Mouse (Mus musculus) neural tube, embryonic 12.5 days (tissue): ENCODE measurements around the gene Smim24. TPM values are rescaled to one million over a fixed set of nuclear protein-coding genes. Genes with fewer than 3 reads are reported as not detected.
A peak's percentile ranks its signal among the peaks of the same experiment; 100 is the strongest.

Experiments
- ATAC-seq: fragments of 200-750 bp; cut with Nextera tagmentation; 2 replicates; pipeline ENCODE4 v1.8.0; 2017; ENCODE audit warnings: low read depth, mild to moderate bottlenecking, moderate TSS enrichment, moderate library complexity; ENCODE audit not compliant: low FRiP score
- H3K27ac ChIP-seq: fragments of 300-500 bp; sonication (generic); 2 replicates; pipeline ENCODE4 v1.5.1; 2016
- H3K27me3 ChIP-seq: fragments of 300-500 bp; sonication (generic); replicated peaks from 2 replicates; pipeline ENCODE4 v1.6.1; 2016; ENCODE audit warnings: mild to moderate bottlenecking
- H3K36me3 ChIP-seq: fragments of 300-500 bp; sonication (generic); 2 replicates; pipeline ENCODE4 v1.6.1; 2016; ENCODE audit warnings: mild to moderate bottlenecking
- H3K4me1 ChIP-seq: fragments of 300-500 bp; sonication (generic); 2 replicates; pipeline ENCODE4 v1.6.1; 2016
- H3K4me2 ChIP-seq: fragments of 300-500 bp; sonication (generic); replicated peaks from 2 replicates; pipeline ENCODE4 v1.6.1; 2016; ENCODE audit warnings: mild to moderate bottlenecking
- H3K4me3 ChIP-seq: fragments of 300-500 bp; sonication (generic); 2 replicates; pipeline ENCODE4 v1.5.1; 2016
- H3K9ac ChIP-seq: fragments of 300-500 bp; sonication (generic); 2 replicates; pipeline ENCODE4 v1.6.1; 2016; ENCODE audit warnings: mild to moderate bottlenecking
- H3K9me3 ChIP-seq: fragments of 300-500 bp; sonication (generic); 2 replicates; pipeline ENCODE4 v1.6.1; 2016; ENCODE audit warnings: mild to moderate bottlenecking
- WGBS: fragments of 180-500 bp; shearing (Covaris S2); methylation state at CpG from one replicate; pipeline ENCODE4 v1.1.7; 2016; 5-methylcytosine and 5-hydroxymethylcytosine counted together
- polyA plus RNA-seq: library from polyadenylated mRNA; unstranded; fragments of >200 nt; fragmentation: Nextera tagmentation; extraction: Ambion mirVana; gene quantifications from 2 replicates; pipeline ENCODE4 v1.2.1, GENCODE M21; 2016

Gene Smim24
- polyA plus RNA-seq, 1 experiment from 2014 or later, result 2.1 TPM

DNA sequence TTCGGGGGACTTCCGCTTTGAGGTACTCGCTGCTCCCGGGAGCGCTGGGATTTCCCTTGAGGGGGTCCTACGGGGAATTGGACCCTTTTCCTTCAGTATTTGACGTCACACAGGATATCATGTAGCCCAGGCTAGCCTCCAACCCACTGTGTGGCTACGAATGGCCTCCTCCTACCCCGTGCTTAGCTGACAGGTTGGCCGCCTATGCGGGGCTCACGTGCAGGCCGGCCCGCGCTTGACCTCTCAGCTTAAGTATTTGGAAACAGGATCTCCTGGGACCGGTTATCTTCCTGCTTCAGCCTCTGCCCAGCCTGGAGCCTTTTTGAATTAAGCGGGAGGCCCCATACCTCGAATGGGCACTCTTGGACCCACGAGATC, 8.3 kb upstream of the Smim24 start:
- Histone ChIP-seq H3K9ac (peak overlapping the region; percentile 73), H3K4me1 (peaks cover 16% of the 10 kb centered on the region), H3K4me3 (peak overlapping the region; percentile 74), H3K27me3 (no peaks in the 10 kb centered on the region), H3K4me2 (peak overlapping the region; percentile 95), H3K27ac (peak overlapping the region; percentile 51; the same call in 1 of the 2 replicates), H3K36me3 (peaks cover 30% of the 10 kb centered on the region), H3K9me3 (no peaks in the 10 kb centered on the region)
- WGBS, result 1% methylated on average over 19 of the region's 19 CpGs
- peak; percentile 23; the same call in 1 of the 2 replicates for ATAC-seq

DNA sequence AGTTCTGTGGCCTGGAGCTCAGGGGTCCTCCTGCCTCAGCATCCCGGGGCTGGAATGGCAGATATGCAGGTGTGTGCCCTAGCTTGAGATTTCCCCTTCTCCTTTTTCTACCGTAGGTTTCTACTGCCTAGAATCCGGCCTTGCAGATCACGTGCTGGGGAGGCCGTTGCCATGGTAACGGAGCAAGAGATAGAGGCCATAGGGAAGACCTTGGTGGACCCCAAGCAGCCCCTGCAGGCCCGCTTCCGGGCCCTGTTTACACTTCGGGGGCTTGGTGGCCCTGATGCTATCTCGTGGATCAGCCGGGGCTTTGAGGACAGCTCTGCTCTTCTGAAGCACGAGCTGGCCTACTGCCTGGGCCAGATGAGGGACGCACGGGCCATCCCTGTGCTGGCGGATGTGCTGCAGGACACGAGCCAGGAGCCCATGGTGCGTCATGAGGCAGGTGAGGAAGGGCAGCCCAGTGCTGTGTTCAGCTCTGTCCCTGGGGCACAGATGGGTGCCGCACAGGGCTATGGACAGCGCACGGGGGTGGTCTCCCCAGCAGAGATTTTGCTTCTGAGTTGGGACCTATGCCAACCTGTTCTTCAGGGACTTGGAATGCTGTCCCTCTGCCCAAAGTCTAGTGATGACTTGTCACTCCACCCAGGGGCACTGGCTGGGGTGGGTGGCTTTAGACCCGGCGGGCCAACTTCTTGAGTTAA, 7.1 kb upstream of the Smim24 start:
- Histone ChIP-seq H3K27me3 (no peaks in the 10 kb centered on the region), H3K4me1 (peaks cover 21% of the 10 kb centered on the region), H3K9ac (peak overlapping the region; percentile 73; the same call in 1 of the 2 replicates), H3K9me3 (no peaks in the 10 kb centered on the region), H3K4me2 (peak overlapping the region; percentile 95), H3K4me3 (peak overlapping the region; percentile 74; the same call in 1 of the 2 replicates), H3K27ac (no peak overlapping the region), H3K36me3 (peaks cover 30% of the 10 kb centered on the region)
- 84% methylated on average over 22 of the region's 22 CpGs for WGBS
- ATAC-seq, result no peak

DNA sequence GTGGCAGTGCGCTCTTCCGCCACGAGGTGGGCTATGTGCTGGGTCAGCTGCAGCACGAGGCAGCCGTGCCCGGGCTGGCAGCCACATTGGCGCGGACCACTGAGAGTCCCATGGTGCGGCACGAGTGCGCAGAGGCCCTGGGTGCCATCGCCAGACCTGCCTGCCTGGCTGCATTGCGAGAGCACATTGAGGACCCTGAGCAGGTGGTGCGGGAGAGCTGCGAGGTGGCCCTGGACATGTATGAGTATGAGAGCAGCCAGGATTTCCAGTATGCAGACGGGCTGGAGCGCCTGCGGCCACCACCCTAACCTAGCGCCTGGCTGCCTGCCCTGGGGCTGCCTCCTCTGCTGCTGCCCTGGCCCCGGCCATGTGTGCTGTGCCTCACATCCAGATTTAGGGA, 5.1 kb upstream of the Smim24 start:
- ATAC-seq, result no peak
- H3K36me3 ChIP-seq, result peaks cover 30% of the 10 kb centered on the region
- H3K27me3 ChIP-seq, result no peaks in the 10 kb centered on the region
- H3K4me3 ChIP-seq, result no peak overlapping the region
- H3K27ac ChIP-seq, result no peak overlapping the region
- peaks cover 24% of the 10 kb centered on the region for H3K4me1 ChIP-seq
- no peak overlapping the region for H3K4me2 ChIP-seq
- 0 out of 2 replicates have a peak overlapping the region, but pooled peaks have one; percentile 17 for H3K9ac ChIP-seq
- 96% methylated on average over 20 of the region's 20 CpGs for WGBS
- H3K9me3 ChIP-seq, result no peaks in the 10 kb centered on the region

DNA sequence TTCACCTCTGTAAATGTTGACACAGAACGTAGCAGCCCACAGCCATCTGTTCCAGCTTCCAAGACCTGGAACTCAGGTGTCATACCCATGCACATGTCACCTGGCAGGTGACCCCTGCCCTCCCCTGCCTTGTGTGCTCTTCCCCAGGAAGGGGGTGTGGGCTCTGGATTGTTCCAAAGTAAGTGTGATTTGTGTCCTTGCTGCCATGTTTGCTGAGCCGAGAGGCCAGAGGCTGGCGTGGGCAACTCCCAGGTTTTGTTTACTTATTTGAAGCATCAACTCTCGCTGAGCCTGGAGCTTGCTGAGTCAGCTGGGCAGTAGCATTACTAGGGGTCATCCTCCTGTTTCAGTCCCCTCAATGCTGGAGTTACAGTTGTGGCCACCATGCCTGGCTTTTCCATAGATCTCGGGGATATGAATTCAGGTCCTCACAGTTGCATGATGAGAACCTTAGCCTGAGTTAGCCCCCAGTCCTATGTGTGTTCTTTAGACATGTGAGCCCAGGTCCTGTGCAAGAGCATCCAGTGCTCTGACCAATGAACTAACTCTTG, 4.3 kb upstream of the Smim24 start, which contains the start of gene Gm48552:
Gene Gm48552 (plus strand): TSS at position 501 of the 551 bp plus-strand sequence.
- 87% methylated on average over 5 of the region's 5 CpGs for WGBS
- no peak within 1 kb of the TSS for H3K4me2 ChIP-seq
- peaks cover 32% of the 10 kb centered on the region for H3K4me1 ChIP-seq
- H3K27me3 ChIP-seq, result no peaks in the 10 kb centered on the region
- 0 out of 2 replicates have a peak within 1 kb of the TSS, but pooled peaks have one; percentile 37 for H3K27ac ChIP-seq
- no peak for ATAC-seq
- no peak within 1 kb of the TSS for H3K4me3 ChIP-seq
- H3K36me3 ChIP-seq, result peaks cover 30% of the 10 kb centered on the region
- no peaks in the 10 kb centered on the region for H3K9me3 ChIP-seq
- 0 out of 2 replicates have a peak within 1 kb of the TSS, but pooled peaks have one; percentile 17 for H3K9ac ChIP-seq

DNA sequence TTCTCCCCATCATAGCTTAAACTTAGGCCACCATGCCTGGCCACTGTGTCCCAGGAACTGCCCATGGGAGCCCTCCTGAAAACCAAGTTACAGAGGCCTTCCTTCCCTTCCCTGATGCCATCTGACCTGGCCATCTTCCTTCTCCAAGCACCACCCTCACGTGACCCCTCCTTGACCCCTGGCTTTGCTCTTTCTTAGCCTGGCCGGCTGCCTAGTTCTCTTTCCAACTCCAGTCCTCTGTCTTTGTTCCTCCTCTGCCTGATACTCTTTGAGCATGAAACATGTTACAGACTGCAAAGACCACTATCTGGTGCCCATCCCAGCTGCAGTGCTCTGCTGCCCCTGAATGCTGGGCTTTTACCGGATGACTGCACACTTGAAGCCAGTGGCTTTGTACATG, 3.5 kb upstream of the Smim24 start:
- no peak overlapping the region for H3K4me2 ChIP-seq
- no peaks in the 10 kb centered on the region for H3K9me3 ChIP-seq
- H3K4me1 ChIP-seq, result peaks cover 37% of the 10 kb centered on the region
- peaks cover 30% of the 10 kb centered on the region for H3K36me3 ChIP-seq
- WGBS, result 48% methylated on average over 3 of the region's 3 CpGs
- 0 out of 2 replicates have a peak overlapping the region, but pooled peaks have one; percentile 37 for H3K27ac ChIP-seq
- no peak overlapping the region for H3K4me3 ChIP-seq
- no peak for ATAC-seq
- no peak overlapping the region for H3K9ac ChIP-seq
- no peaks in the 10 kb centered on the region for H3K27me3 ChIP-seq

DNA sequence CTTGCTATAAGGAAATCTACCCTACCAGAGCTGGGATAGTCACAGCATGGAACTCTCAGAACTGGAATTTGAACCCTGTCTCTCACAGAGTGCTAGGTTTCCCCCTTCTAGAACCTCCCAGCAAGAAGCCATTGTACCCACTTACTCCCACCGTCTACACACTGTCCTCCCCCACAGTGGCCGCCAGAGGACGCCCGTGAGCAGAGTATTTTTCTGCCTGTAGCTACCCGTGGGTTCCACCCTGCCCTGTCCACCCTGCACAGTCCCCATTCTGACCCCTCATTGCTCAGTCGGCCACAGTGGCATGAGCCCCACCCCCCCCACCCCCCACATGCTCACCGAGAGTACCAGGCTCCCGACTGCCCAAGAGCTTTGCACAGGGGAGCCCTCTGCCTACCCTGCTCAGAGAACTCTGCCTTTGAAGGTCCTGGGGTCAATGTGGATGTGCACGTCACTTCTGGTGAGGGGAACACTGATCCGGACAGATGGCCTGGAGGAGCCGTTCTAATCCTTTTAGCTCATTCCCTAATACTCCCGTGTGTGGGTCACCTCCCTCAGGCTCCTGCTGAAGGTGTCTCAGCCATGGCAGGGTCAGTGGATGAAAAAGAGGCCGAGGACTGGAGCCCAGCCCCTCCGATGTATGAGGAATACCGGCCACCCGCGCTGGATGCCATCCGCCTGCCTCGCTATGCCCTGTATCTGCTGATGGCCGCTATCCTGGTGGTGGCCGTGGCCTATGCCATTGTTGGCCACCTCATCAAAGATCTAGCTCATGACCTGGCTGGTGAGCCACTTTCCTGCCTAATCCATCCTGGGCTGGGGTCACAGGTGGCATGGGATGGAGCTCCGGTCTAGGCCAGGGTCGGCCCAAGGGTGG, 2.8 kb upstream of the Smim24 start:
- Histone ChIP-seq H3K27ac (0 out of 2 replicates have a peak overlapping the region, but pooled peaks have one; percentile 37), H3K4me1 (peaks cover 34% of the 10 kb centered on the region), H3K9ac (no peak overlapping the region)

DNA sequence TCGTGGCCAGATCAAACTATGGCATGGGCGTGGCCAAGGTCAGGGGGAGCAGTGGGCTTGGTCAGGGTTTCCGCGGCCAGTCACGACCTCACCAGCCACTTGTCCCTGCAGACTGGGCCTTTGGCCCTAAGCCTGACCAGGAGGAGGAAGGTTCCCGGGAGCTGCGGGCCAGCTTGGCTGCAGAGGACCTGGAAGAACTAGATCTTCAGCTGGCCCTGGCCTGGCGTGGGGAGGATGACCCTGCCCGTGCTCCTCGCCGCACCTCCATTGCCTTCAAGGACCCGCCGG, 2.2 kb upstream of the Smim24 start:
- Histone ChIP-seq H3K27ac (no peak overlapping the region), H3K9ac (no peak overlapping the region), H3K4me3 (no peak overlapping the region), H3K9me3 (no peaks in the 10 kb centered on the region), H3K4me2 (no peak overlapping the region), H3K4me1 (peaks cover 28% of the 10 kb centered on the region), H3K36me3 (peaks cover 30% of the 10 kb centered on the region), H3K27me3 (no peaks in the 10 kb centered on the region)
- WGBS, result 90% methylated on average over 13 of the region's 13 CpGs
- ATAC-seq, result no peak

More for the DNA sequence above, 2.8 kb upstream of the Smim24 start:
- Histone ChIP-seq H3K36me3 (peaks cover 30% of the 10 kb centered on the region), H3K27me3 (no peaks in the 10 kb centered on the region), H3K4me2 (no peak overlapping the region), H3K4me3 (no peak overlapping the region), H3K9me3 (no peaks in the 10 kb centered on the region)
- 61% methylated on average over 23 of the region's 23 CpGs for WGBS
- peak; percentile 59 for ATAC-seq

DNA sequence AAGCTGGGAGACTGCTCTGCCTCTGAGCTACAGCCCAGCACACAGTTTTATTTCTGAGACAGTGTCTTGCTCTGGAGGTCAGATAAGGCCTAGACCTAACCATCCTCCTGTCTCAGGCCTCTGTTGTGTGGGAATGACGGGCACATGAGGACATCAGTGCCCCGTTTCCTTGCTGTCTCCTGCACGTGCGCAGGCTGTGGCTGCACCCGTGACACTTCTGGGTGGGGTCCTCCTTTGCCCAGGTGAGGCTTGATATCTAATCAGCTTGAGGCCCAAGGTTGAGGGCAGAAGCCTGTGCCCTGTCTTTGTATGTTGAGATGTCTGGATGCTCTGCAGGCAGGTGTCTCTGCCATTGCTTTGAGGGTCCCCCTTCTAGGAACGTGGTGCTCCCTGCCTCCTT, 581 bp upstream of the Smim24 start:
- H3K9ac ChIP-seq, result no peak overlapping the region
- H3K4me1 ChIP-seq, result peaks cover 34% of the 10 kb centered on the region
- WGBS, result 86% methylated on average over 6 of the region's 6 CpGs

DNA sequence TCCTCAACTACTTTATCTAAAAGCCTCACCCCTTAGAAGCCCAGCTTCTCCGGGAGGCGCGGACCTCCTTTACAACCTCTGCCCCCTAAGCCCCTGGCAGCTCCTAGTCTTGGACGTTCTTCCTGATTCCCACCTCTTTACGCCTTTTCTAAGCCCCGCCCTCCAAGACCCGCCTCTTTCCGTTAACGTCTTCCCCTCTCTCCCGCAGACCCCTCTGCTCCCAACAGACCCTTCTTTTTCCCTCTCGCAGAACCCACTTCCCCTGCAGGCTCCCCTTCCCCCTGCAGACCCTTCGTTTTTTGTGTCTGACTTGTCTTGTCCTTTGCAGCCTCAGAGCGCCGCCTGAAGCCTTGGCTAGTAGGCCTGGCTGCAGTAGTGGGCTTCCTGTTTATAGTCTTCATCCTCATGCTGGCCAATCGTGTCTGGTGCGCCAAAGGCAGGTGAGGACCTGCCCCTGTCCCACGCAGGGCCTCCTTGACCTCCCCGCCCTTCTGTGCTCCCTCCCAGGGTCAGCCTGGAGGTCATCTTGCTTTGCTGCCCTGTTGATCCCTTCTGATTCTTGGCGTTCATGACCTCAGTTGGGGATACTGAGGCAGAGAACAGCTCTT, 709 bp downstream of the Smim24 start:
- Histone ChIP-seq H3K4me3 (peak overlapping the region; percentile 11; the same call in 1 of the 2 replicates), H3K27ac (no peak overlapping the region), H3K36me3 (peaks cover 5% of the 10 kb centered on the region), H3K9me3 (no peaks in the 10 kb centered on the region), H3K4me2 (peak overlapping the region; percentile 51), H3K4me1 (peaks cover 37% of the 10 kb centered on the region), H3K27me3 (no peaks in the 10 kb centered on the region), H3K9ac (peak overlapping the region; percentile 44; the same call in 1 of the 2 replicates)
- 8% methylated on average over 19 of the region's 19 CpGs for WGBS
- no peak for ATAC-seq

More for the DNA sequence above, 581 bp upstream of the Smim24 start:
- Histone ChIP-seq H3K36me3 (peaks cover 14% of the 10 kb centered on the region), H3K27ac (no peak overlapping the region), H3K4me3 (no peak overlapping the region), H3K9me3 (no peaks in the 10 kb centered on the region), H3K27me3 (no peaks in the 10 kb centered on the region), H3K4me2 (no peak overlapping the region)
- ATAC-seq, result no peak

DNA sequence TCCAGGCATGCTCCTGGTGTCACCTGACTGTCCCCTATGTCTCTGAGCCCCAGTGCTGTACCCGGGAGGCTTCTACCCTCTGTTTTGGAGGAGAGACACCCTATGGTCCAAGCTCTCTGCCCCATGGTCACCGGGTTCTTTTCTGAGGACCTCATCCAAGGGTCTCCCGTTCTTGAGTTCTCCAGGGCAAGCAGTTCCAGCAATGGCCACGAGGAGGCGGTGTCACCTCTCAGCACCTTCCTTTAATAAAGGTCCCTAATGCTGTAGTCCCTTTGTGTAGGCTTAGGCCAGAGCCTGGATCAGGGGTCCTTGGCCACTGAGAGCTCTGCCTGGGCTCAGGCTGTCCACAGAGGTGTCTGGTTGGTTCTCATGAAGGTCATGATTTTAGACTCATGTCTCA, 2.3 kb downstream of the Smim24 start:
- Histone ChIP-seq H3K9me3 (no peaks in the 10 kb centered on the region), H3K27ac (no peak overlapping the region), H3K4me3 (no peak overlapping the region), H3K4me2 (no peak overlapping the region), H3K4me1 (peaks cover 38% of the 10 kb centered on the region), H3K27me3 (no peaks in the 10 kb centered on the region), H3K9ac (no peak overlapping the region), H3K36me3 (peaks cover 13% of the 10 kb centered on the region; the same call in 1 of the 2 replicates)
- 19% methylated on average over 5 of the region's 5 CpGs for WGBS
- ATAC-seq, result no peak

DNA sequence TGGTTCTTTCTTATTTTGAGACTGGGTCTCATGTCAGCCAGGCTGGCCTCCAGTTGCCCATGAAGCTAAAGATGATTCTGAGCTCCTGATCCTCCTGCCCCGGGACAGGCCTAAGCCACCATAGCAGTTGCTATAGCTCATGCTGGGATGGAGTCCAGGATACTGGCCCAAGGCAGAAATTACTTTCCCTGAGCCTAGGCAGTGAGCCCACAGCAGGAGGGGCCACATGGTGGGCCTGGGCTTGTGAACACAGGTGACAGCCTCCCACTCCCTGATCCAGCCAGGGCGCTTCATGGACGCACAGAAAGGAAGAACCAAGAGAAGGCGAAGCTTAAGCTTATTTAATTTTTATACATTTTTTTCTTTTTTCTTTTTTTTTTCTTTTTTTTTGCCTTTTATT, 3.0 kb downstream of the Smim24 start:
- H3K27ac ChIP-seq, result no peak overlapping the region
- peaks cover 45% of the 10 kb centered on the region for H3K4me1 ChIP-seq

More for the DNA sequence above, 3.0 kb downstream of the Smim24 start:
- ATAC-seq, result no peak
- Histone ChIP-seq H3K9me3 (no peaks in the 10 kb centered on the region), H3K4me2 (no peak overlapping the region), H3K36me3 (peaks cover 18% of the 10 kb centered on the region; the same call in 1 of the 2 replicates), H3K4me3 (no peak overlapping the region), H3K9ac (no peak overlapping the region), H3K27me3 (no peaks in the 10 kb centered on the region)
- WGBS, result 81% methylated on average over 4 of the region's 4 CpGs
